Mouse (Mus musculus) adrenal gland, postnatal 25 days (tissue): ENCODE measurements around the gene Tead4. TPM values are rescaled to one million over a fixed set of nuclear protein-coding genes. Genes with fewer than 3 reads are reported as not detected.
A peak's percentile ranks its signal among the peaks of the same experiment; 100 is the strongest.

Experiments
- DNase-seq: peaks from one replicate; pipeline ENCODE4 v3.0.0; 2021; ENCODE audit warnings: mixed read lengths
- total RNA-seq: library from RNA; stranded (reverse); gene quantifications from 2 replicates; pipeline ENCODE4 v1.2.3, GENCODE M21; 2021

Gene Tead4
- total RNA-seq, 1 experiment from 2014 or later = 2.4 TPM

DNA sequence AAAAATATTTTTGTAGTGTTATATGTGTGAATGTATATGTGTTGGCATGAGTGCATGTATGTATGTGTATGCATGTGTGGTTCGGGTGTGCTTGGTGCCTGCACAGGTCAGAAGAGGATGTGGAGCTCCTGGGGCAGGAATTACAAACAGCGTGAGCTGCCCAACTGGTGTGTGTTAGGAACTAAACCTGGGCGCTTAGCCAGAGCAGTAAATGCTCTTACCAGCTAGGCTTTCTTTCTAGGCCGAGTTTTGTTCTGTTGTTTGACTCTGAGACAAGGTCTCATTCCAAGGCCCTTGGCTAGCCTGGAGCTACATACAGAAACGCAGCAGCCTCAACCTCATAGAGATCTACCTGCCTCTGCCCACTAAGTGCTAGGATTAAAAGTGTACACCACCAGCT lies 9.3 kb downstream of the Tead4 start:
- no peak for DNase-seq

DNA sequence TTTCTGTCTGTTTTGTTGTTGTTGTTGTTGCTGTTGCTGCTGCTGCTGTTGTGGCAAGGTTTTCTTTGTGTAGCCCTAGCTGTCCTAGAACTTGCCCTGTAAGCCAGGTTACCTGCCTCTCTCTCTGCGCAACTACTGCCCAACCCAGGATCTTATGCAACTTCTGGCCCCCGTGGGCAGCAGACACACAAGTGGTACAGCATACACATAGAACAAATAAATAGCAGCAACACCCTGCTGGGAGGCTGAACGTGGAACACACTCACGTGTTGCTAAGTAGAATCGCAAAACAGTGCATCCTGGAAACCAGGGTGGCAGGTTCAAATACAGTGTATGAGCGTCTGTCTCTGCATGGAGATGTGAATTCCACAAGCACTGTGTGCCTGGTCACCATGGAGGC lies 11.9 kb downstream of the Tead4 start:
- no peak for DNase-seq

DNA sequence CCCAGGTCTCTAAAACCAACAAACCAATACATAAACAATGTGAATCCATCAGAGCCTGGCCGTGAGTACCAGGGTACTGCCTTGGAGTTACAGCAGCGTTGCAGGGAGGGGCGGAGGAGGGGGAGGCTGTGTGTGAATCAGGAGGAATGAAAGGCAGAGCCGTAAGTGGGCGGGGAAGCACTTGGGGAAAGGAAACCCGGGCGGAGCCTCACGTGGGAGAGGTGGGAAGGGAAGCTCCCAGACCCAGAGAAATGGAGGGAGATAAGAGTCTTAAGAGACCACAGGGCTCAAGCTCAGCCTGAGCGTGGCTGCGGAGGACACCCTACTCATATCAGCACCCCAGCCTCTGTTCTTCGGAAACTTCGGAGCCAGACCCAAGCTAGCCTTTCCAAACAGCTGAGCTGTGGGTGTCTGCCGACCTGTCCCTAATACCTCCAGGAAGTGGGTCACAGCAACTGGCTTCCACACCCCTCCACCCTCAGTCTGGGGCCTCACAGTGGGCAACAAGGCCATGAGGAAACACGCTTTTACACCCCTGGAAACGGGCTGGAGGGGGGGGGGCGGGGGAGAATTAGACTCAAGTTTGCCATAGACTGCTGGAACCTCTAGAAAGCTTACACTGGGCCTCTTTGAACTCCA lies 14.7 kb downstream of the Tead4 start:
- DNase-seq = peak; percentile 68

DNA sequence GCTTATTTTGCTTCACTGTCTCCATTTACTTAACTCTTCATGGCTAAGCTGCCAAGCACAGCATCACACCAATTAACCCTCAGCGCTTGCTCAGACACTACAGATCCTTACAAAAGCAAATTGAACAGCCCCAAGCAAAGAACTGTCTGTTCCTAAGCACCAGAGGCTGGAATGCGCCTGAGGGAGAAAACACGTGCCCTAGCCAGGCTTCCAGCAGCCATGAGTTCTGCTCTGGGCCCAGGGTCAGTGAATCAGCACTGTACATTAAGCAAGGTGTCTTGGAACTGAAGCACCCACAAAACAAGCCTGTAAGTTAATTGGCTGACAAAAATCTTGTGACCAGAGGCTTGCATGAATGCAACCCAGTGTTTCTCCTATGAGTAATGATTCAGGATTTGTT lies 18.5 kb downstream of the Tead4 start:
- no peak for DNase-seq

DNA sequence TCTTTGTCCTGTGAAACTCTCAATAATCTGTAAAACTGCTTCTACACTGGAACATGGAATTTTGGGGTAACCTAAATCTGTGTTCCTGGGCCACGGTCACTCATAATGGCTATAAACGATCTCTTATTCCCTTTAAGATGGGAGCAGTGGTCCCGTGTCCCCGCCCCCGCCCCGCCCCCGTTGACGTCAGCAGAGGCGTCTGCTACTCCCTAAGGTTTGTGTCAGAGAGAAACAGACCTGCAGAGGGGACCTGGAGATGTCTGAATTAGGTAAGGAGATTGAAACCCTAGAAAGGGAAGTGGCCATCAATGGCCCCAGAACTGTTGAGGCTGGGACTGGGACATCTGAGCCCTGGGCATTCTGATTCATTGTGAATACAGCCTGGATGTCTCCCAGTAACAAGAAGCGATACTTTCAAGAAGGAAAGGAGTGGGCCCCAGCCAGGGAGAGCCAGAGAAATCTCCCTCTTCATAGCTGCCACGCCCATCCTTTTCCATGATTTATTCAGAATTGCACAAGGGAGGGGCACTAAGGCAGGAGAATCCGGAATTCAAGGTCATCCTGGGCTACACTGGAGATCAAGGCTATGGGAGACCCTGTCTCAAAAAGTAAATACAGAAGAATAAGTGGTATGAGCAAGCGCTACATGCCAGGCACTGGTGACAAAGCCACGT lies 20.0 kb downstream of the Tead4 start:
- DNase-seq = no peak

- no peak for DNase-seq
Observed at GRCm38 (mm10) chr6:128279608-128280007, 21.0 kb downstream of the Tead4 start.

GRCm38 (mm10) chr6:128279099-128279498 lies 21.5 kb downstream of the Tead4 start:
- no peak for DNase-seq

DNA sequence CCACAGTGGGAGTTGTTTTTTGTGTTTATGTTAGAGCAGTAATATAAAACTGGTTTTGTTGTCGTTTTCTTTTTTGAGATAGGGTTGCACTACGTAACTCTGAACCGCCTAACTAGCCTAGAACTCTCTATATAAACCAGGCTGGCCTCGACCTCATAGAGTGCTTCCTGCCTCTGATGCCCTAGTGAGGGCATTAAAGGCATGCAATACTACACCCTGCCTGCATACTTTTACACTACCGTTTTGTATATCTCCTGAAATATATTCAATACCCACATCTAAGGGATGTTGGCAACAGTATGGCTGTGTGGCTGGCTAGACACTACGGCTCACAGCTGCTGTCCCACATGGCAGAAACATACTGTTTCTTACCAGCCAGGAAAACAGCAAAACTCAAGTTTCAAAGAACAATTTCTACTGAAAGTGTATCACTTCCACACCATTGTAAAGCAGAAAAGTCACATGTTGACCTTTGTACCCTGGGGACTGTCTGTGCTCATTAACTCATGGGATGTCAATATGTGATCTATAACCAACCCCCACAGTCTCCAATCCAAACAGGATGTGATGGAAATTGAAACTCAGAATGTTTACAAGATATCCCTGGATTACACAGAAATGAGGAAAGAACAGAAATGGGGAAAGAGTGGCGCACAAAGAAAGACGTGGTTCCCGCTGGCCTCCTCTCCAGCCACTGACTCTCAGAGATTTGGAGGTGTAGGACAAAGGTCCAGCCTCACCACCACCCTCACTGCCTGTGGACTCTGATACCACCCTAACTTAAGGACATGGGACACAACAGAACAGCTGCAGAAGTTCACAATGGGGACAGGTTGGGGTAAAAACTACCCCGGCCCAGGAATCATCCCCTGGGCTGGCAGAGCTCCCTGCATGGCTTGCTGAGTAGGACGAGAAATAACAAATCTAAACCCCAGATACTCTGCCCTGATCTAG lies 23.2 kb downstream of the Tead4 start:
- no peak for DNase-seq

- no peak for DNase-seq
Observed at GRCm38 (mm10) chr6:128276349-128276748, 24.3 kb downstream of the Tead4 start.

GRCm38 (mm10) chr6:128275506-128276064 lies 25.0 kb downstream of the Tead4 start:
- peak; percentile 51 for DNase-seq

GRCm38 (mm10) chr6:128273507-128273906 lies 27.1 kb downstream of the Tead4 start:
- no peak for DNase-seq

DNA sequence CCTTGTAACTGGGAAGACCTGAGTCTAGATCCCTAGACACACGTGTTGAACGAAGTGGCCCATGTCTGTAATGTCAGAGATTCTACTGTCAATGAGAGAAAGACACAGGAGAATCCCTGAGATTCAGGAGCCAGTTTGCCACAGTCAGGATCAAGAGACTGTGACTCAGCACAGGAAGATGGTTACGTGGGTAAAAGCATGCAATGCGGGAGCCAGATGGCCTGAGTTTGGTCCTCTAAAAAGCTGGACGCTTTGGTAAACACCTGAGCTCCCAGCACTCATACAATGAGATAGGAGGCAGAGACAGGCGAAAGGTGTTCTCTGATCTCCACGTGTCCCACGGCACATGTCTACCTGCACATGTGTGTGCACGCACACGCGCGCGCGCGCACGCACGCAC lies 27.9 kb downstream of the Tead4 start:
- no peak for DNase-seq

DNA sequence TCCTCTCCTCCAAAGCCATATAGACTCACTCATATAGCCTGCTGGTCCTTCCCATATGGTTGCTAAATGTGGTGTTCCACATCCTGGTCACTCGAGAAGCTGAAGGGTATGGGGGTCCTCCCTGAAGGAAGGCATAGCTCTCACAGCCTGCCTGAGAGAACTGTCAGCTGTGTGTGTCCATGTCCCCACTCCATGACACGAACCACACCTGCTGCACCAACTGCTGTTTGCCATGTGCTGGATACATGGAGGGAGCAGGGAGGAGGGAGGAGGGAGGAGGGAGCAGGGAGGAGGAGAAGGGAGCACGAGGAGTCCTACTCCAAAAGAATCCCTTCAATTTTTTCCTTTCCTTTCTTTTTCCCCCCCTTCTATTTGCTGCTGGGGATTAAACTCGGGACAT lies 30.8 kb downstream of the Tead4 start:
- DNase-seq = no peak

- no peak for DNase-seq
Observed at GRCm38 (mm10) chr6:128264870-128265526, 35.6 kb downstream of the Tead4 start.

GRCm38 (mm10) chr6:128261486-128261885 lies 39.1 kb downstream of the Tead4 start:
- no peak for DNase-seq

DNA sequence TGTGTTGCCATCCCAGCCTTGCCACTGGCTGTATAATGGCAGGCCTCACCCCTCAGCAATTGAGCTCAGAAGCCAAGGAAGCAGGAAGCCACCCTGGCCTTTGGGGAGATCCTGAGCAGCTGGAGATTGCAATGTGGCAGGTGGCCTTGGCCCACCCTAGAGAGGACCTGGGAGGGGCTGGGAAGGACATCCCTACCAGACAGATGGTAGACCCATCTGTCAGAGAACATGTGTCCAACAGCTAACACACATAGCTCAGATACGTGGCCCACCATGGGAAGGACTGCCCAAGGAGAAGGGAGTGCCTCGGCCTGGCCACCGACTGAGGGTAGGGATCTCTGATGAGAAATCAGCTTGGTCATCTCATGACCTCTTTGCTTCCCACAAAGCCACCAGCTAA lies 41.4 kb downstream of the Tead4 start:
- DNase-seq = no peak

- no peak for DNase-seq
Observed at GRCm38 (mm10) chr6:128255941-128256340, 44.7 kb downstream of the Tead4 start.

GRCm38 (mm10) chr6:128255292-128255691 lies 45.3 kb downstream of the Tead4 start:
- DNase-seq = no peak

DNA sequence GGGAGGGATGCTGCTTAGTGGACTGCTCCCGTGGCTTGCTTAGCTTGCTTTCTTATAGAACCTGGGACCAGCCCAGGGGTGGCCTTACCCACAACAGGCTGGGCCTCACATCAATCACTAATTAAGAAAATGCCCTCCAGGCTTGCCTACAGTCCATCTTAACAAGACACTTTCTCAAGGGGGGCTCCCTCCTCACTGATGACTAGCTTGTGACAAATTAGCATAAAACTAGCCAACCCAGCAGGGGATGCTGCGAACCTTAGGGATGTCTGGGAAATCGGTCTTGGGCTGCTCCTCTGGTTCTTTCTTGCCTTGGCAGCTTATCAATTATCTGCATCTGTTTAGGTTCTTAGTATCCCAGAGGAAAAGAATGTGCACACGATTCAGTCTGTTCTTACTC lies 46.1 kb downstream of the Tead4 start:
- DNase-seq = no peak

DNA sequence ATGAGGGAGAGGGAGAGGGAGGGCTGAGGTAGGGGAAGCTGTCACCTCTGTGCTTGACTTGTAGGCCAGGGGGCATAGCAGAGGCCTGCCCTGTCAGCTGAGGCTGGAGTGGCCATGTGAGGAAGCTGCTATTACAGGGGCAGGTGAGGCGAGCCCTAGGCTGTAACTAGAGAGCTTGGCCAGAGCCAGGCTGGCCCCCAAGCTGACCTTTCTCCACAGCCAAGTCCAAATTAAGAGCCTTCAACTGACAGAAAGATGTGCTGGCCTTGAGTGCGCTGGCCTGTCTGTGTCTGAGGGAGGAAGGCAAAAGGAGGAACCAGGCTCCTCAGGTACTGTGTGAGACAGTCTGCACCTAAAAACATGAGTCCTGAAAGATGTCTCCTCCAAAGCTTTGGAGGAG lies 47.5 kb downstream of the Tead4 start:
- DNase-seq = no peak

GRCm38 (mm10) chr6:128250596-128250995 lies 50.0 kb downstream of the Tead4 start:
- no peak for DNase-seq

DNA sequence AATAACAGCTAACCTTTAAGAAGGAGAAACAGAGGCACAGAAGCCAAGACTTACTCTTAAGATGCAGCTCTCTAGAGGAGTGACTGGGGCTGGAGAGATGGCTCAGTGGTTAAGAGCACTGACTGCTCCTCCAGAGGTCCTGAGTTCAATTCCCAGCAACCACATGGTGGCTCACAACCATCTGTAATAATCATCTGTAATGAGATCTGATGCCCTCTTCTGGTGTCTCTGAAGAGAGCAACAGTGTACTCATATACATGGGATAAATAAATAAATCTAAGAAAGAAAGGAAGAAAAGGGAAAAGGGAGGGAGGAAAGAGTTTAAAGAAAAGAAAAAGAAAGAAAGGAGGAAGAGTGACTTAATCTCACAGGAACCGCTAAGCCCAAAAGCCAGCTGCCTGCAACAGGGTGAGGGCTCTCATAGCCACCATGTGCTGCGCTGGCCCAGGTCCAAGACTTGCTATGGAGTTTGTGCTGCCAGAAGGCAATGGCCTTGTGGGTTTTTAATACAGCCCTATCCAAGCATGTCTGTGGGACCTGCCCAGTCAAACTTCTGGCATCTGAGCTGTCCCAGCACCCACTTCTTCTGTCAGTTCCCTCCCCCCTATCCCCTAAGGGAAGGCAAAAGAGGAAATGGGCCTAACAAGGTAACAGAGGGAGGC lies 63.4 kb downstream of the Tead4 start:
- DNase-seq = peak; percentile 52
